ENCODE assay signal across 15 mouse cellular contexts in the genomic region with DNA sequence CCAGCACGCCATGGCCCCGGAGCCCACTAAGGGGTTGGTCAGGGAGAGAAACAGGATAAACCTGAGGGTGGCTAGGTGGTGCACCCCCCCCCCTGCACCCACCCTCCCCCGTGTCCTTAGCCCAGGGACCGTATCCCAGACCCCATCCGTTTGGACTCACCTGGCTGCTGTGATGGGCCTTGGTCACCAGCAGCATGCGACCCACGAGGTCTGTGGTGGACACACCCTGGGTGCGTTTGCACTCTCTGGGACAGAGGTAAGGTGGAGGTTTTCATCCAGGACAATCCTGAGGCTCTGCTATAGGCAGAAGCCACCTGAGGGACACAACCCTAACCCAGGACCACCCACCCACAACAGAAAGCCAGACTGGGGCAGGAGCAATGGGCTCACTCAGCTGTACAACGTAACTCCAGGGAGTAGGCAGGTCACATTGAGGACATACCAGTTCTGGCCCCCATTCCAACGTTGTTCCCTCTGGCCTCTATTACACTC. TPM values are rescaled to one million over a fixed set of nuclear protein-coding genes. Genes with fewer than 3 reads are reported as not detected.
"Had no signal": no experiment of that assay in that cellular context is flagged by ENCODE, and none has a peak within 500 bp of the region (broad histone marks: within the 10 kb centered on the region; RNA-seq: fewer than 3 reads in every experiment).

No protein-coding gene starts in this region.

- H3K27ac ChIP-seq: kidney, embryonic 15.5 days; left cerebral cortex, adult 2 months; macrophage; midbrain, embryonic 12.5 days; midbrain, embryonic 15.5 days; neural tube, embryonic 12.5 days; neural tube, embryonic 15.5 days; stomach, postnatal 0 days had no signal

- H3K4me2 ChIP-seq: kidney, embryonic 15.5 days; liver, embryonic 11.5 days; lung, embryonic 14.5 days; midbrain, embryonic 12.5 days; midbrain, embryonic 15.5 days; neural tube, embryonic 12.5 days; neural tube, embryonic 15.5 days had no signal

- H3K4me3 ChIP-seq: kidney, embryonic 15.5 days; left cerebral cortex, adult 2 months; midbrain, embryonic 12.5 days; midbrain, embryonic 15.5 days; neural tube, embryonic 12.5 days; neural tube, embryonic 15.5 days had no signal

- DNase-seq: layer of hippocampus, postnatal 36 days; lung, embryonic 14.5 days; right cerebral cortex, adult 18-20 months; thymus, adult 18-20 months had no signal

- H3K27me3 ChIP-seq: kidney, embryonic 15.5 days had no signal

- ATAC-seq: midbrain, embryonic 15.5 days had no signal

- H3K9ac ChIP-seq: kidney, embryonic 15.5 days; lung, embryonic 14.5 days; midbrain, embryonic 12.5 days; midbrain, embryonic 15.5 days; neural tube, embryonic 12.5 days; neural tube, embryonic 15.5 days had no signal

- H3K9me3 ChIP-seq: kidney, embryonic 15.5 days; midbrain, embryonic 12.5 days; midbrain, embryonic 15.5 days; neural tube, embryonic 12.5 days; neural tube, embryonic 15.5 days had no signal

RNA-seq across cellular contexts. Expression of a gene that starts 5.2 kb away (rescaled TPM):
- total RNA-seq: left cerebral cortex, postnatal 10 days; megakaryocyte, adult 5-6 weeks had no signal
- polyA plus RNA-seq: macrophage had no signal
